Mouse (Mus musculus) bone marrow, adult 2 months (tissue): ENCODE measurements around the gene Zc3h7b.

ENCODE experiments used
- CTCF ChIP-seq: fragments of 200-500 bp; IDR thresholded peaks from 2 replicates; pipeline ENCODE4 v1.5.1; 2011; ENCODE audit warnings: low read length, control low read depth; ENCODE audit not compliant: control insufficient read depth, insufficient read depth
- POLR2A ChIP-seq: fragments of 200-500 bp; IDR thresholded peaks from 2 replicates; pipeline ENCODE4 v1.6.1; 2011; ENCODE audit warnings: low read depth, mild to moderate bottlenecking, control low read depth, low read length, borderline replicate concordance; ENCODE audit not compliant: control insufficient read depth

DNA sequence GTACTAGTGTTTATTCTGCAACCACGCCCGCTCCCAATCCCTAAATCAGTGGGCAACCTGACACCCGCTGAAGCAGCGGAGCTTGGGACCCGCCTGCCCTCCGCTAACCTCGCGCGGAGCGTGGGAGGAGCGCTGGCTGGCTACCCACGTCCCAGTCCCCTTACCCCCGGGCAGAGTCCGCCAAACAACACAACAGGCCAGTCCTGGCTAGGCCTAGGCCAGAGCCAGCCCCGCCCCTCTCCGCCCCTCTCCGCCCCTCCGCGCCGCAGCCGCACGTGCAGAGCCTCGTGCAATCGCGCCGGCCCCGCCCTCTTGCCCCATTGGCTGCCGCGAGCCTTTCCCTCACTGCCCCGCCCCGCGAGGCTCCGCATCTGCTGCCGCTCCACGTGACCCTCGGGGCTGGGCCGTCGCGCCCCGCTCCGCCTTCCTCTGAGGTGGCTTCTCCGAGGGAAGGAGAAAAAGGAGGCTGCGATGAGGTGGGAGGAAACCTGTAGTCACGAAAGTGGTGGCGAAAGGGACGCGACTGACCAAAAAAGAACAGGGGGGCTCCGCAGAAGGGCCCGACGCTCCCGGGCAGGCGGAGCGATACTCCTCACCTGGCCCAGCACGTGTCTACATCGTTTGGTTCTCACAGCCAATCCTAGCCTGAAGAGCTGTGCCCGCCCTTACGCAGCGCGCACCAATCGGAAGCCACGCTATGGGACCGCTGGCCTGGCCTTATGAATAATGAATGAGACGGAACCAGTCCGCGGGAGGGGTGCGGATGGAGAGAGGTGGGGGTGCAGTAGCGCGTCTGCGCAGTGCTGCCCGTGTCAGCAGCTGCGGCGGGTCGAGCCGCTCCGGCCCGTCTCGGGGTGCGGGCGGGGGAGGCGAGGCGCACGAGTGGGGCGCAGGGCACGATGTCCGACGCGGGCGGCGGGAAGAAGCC is 66.1 kb downstream of the Zc3h7b start:
- peak; percentile 50; the same call in 1 of the 2 replicates for TF ChIP-seq POLR2A
- TF ChIP-seq CTCF, result no peak
